Mouse (Mus musculus) lung, embryonic 16.5 days (tissue): ENCODE results near the gene Olfm2. TPM values are rescaled to one million over a fixed set of nuclear protein-coding genes. Genes with fewer than 3 reads are reported as not detected.

Experiments used
- ATAC-seq: fragments of 200-750 bp; cut with Nextera tagmentation; 2 replicates; pipeline ENCODE4 v1.8.0; 2017; ENCODE audit warnings: low read depth, mild to moderate bottlenecking, moderate library complexity
- H3K27ac ChIP-seq: fragments of 300-500 bp; sonication (generic); 2 replicates; pipeline ENCODE4 v1.5.1; 2014; ENCODE audit warnings: mild to moderate bottlenecking, control low read depth, low read length
- H3K27me3 ChIP-seq: fragments of 300-500 bp; sonication (generic); 2 replicates; pipeline ENCODE4 v1.6.1; 2014; ENCODE audit warnings: low read depth, low read length, mixed read lengths; ENCODE audit not compliant: control insufficient read depth, insufficient read depth
- H3K36me3 ChIP-seq: fragments of 300-500 bp; sonication (generic); 2 replicates; pipeline ENCODE4 v1.6.1; 2014; ENCODE audit warnings: low read length; ENCODE audit not compliant: control insufficient read depth, insufficient read depth
- H3K4me1 ChIP-seq: fragments of 300-500 bp; sonication (generic); replicated peaks from 2 replicates; pipeline ENCODE4 v1.6.1; 2014; ENCODE audit warnings: low read length, mixed read lengths; ENCODE audit not compliant: control insufficient read depth, insufficient read depth
- H3K4me2 ChIP-seq: fragments of 300-500 bp; sonication (generic); 2 replicates; pipeline ENCODE4 v1.6.1; 2014; ENCODE audit warnings: low read depth, low read length, control low read depth
- H3K4me3 ChIP-seq: fragments of 300-500 bp; sonication (generic); 2 replicates; pipeline ENCODE4 v1.5.1; 2014; ENCODE audit warnings: mild to moderate bottlenecking, low read length, control low read depth
- H3K9ac ChIP-seq: fragments of 300-500 bp; sonication (generic); 2 replicates; pipeline ENCODE4 v1.6.1; 2014; ENCODE audit warnings: low read length, control low read depth
- H3K9me3 ChIP-seq: fragments of 300-500 bp; sonication (generic); 2 replicates; pipeline ENCODE4 v1.6.1; 2016; ENCODE audit warnings: low read length; ENCODE audit not compliant: control insufficient read depth
- WGBS: fragments of 180-500 bp; shearing (Covaris S2); extraction: QIAGEN DNeasy Blood & Tissue Kit; methylation state at CpG from one replicate; pipeline ENCODE4 v1.1.7; 2014; 5-methylcytosine and 5-hydroxymethylcytosine counted together
- polyA plus RNA-seq: library from polyadenylated mRNA; unstranded; fragments of >200 nt; fragmentation: Nextera tagmentation; extraction: Ambion mirVana; gene quantifications from 2 replicates; pipeline ENCODE4 v1.2.1, GENCODE M21; 2015

Olfm2 gene
- polyA plus RNA-seq, 1 experiment from 2014 or later: 2.9 TPM

- no peaks in the 10 kb centered on the region for H3K4me1 ChIP-seq
- 60% methylated on average over 3 of the region's 3 CpGs for WGBS
- peaks cover 3% of the 10 kb centered on the region; the same call in 1 of the 2 replicates for H3K27me3 ChIP-seq
- H3K4me2 ChIP-seq: no peak overlapping the region
- H3K27ac ChIP-seq: no peak overlapping the region
- no peaks in the 10 kb centered on the region for H3K9me3 ChIP-seq
- no peak overlapping the region for H3K4me3 ChIP-seq
- ATAC-seq: no peak
- H3K36me3 ChIP-seq: no peaks in the 10 kb centered on the region
- no peak overlapping the region for H3K9ac ChIP-seq
Measured at GRCm38 (mm10) chr9:20734692-20735091, 11.5 kb downstream of the Olfm2 start.

GRCm38 (mm10) chr9:20731797-20732196 is 14.4 kb downstream of the Olfm2 start:
- Histone ChIP-seq H3K27me3 (peaks cover 25% of the 10 kb centered on the region), H3K9me3 (no peaks in the 10 kb centered on the region), H3K36me3 (no peaks in the 10 kb centered on the region), H3K4me3 (no peak overlapping the region), H3K9ac (no peak overlapping the region), H3K4me1 (peaks cover 9% of the 10 kb centered on the region), H3K27ac (no peak overlapping the region), H3K4me2 (no peak overlapping the region)
- 50% methylated on average over 4 of the region's 4 CpGs for WGBS
- no peak for ATAC-seq

GRCm38 (mm10) chr9:20729451-20729850 is 16.7 kb downstream of the Olfm2 start:
- ATAC-seq: no peak

GRCm38 (mm10) chr9:20727601-20728113 is 18.5 kb downstream of the Olfm2 start:
- Histone ChIP-seq H3K27me3 (peaks cover 51% of the 10 kb centered on the region), H3K9ac (peak overlapping the region; percentile 51), H3K36me3 (no peaks in the 10 kb centered on the region), H3K4me2 (peak overlapping the region; percentile 96), H3K4me1 (peaks cover 15% of the 10 kb centered on the region), H3K27ac (no peak overlapping the region), H3K9me3 (no peaks in the 10 kb centered on the region), H3K4me3 (peak overlapping the region; percentile 53)
- ATAC-seq: peak; percentile 67
- under 1% methylated on average over 46 of the region's 46 CpGs for WGBS

More at GRCm38 (mm10) chr9:20729451-20729850, 16.7 kb downstream of the Olfm2 start:
- Histone ChIP-seq H3K27ac (no peak overlapping the region), H3K4me1 (peaks cover 15% of the 10 kb centered on the region), H3K27me3 (peaks cover 48% of the 10 kb centered on the region), H3K4me2 (no peak overlapping the region), H3K9ac (no peak overlapping the region), H3K9me3 (no peaks in the 10 kb centered on the region), H3K4me3 (no peak overlapping the region), H3K36me3 (no peaks in the 10 kb centered on the region)
- 35% methylated on average over 6 of the region's 6 CpGs for WGBS

DNA sequence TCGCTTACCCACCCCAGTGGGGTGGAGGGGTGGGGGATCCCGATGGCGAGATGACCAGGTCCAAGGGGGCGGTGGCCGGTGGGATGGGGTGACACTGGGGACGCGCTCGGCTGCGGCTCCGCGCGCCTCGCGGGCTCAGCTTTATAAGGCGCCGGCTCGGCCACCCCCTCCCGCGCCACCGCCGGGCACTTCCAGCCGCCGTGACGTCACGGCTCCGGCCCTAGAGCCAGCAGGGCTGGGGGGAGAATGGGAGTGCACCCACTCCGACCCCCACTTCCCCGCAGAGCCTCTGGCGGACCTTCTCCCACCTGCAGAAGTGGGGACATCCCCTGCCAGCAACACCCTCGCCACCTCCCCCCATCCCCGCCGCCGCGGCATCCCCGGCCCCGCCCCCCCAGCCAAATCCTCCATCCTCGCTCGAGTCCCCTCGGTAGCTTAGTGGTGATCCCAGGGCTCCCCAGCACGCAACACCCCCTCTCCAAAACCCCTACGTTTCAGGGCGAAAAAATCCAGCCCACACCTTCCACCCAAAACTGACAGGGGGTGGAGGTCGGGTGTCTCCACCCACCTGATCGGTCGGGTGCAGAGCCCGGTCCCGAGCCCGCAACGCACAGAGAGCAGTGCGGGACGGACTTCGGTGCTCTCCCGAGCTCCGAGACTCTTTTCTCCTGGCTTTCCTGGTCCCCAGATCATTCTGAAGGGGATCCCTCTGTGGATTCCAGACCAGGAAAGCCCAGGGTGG is 19.1 kb downstream of the Olfm2 start:
- under 1% methylated on average over 53 of the region's 54 CpGs for WGBS
- H3K9ac ChIP-seq: peak overlapping the region; percentile 51
- peak overlapping the region; percentile 96 for H3K4me2 ChIP-seq
- peaks cover 15% of the 10 kb centered on the region for H3K4me1 ChIP-seq
- H3K4me3 ChIP-seq: peak overlapping the region; percentile 53
- H3K36me3 ChIP-seq: no peaks in the 10 kb centered on the region
- ATAC-seq: peak; percentile 35
- H3K9me3 ChIP-seq: no peaks in the 10 kb centered on the region
- no peak overlapping the region for H3K27ac ChIP-seq
- peaks cover 51% of the 10 kb centered on the region for H3K27me3 ChIP-seq

DNA sequence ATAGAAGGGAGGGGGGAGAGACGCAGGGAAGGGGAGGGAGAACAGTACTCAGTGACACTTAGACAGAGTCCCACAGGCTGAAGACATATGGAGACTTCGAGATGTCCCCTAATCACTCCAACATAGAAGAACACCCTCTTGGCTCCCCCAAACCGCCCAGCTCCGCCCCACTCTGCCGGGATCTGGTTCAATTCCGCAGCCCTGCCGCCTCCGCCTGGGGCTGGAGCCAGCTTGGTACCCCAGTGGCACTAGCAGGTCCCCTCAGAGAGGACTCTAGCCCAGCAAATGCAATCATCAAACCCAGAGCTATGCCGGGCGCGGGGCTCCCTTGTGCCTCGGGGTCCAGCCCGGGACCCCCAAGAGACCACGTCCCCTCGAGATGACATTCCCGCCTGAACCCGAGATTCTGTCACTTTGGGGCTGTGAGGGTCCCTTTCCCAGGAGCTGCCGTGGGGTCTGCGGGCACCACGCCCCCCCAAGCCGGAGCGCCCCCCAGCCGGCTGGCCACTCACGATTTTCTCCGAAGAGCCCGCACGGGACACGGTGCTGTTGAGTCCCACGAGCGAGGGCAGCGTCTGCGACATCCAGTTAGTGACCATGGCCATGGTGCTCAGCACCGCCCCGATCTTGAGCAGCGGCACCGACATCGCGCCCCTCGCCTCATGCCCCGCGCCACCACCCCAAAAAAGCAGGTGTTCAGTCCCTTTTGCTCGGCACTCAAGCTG is 19.9 kb downstream of the Olfm2 start:
- peak; percentile 18 for ATAC-seq
- no peaks in the 10 kb centered on the region for H3K36me3 ChIP-seq
- peaks cover 51% of the 10 kb centered on the region for H3K27me3 ChIP-seq
- peak overlapping the region; percentile 53 for H3K4me3 ChIP-seq
- H3K4me1 ChIP-seq: peaks cover 15% of the 10 kb centered on the region
- 2% methylated on average over 42 of the region's 42 CpGs for WGBS
- H3K9me3 ChIP-seq: no peaks in the 10 kb centered on the region
- peak overlapping the region; percentile 51 for H3K9ac ChIP-seq
- peak overlapping the region; percentile 96 for H3K4me2 ChIP-seq
- H3K27ac ChIP-seq: no peak overlapping the region

- H3K9ac ChIP-seq: no peak overlapping the region
- no peaks in the 10 kb centered on the region for H3K36me3 ChIP-seq
- peaks cover 4% of the 10 kb centered on the region for H3K4me1 ChIP-seq
- no peak overlapping the region for H3K4me3 ChIP-seq
- peak; percentile 43 for ATAC-seq
- 29% methylated on average over 2 of the region's 2 CpGs for WGBS
- H3K9me3 ChIP-seq: no peaks in the 10 kb centered on the region
- no peak overlapping the region for H3K27ac ChIP-seq
- H3K4me2 ChIP-seq: no peak overlapping the region
- peaks cover 24% of the 10 kb centered on the region for H3K27me3 ChIP-seq
Measured at GRCm38 (mm10) chr9:20721582-20721981, 24.6 kb downstream of the Olfm2 start.

GRCm38 (mm10) chr9:20715332-20715731 is 30.8 kb downstream of the Olfm2 start:
- Histone ChIP-seq H3K4me1 (no peaks in the 10 kb centered on the region), H3K4me3 (no peak overlapping the region), H3K27me3 (no peaks in the 10 kb centered on the region), H3K4me2 (no peak overlapping the region), H3K27ac (no peak overlapping the region), H3K36me3 (no peaks in the 10 kb centered on the region), H3K9me3 (no peaks in the 10 kb centered on the region), H3K9ac (no peak overlapping the region)
- 74% methylated on average over 7 of the region's 7 CpGs for WGBS
- ATAC-seq: no peak

DNA sequence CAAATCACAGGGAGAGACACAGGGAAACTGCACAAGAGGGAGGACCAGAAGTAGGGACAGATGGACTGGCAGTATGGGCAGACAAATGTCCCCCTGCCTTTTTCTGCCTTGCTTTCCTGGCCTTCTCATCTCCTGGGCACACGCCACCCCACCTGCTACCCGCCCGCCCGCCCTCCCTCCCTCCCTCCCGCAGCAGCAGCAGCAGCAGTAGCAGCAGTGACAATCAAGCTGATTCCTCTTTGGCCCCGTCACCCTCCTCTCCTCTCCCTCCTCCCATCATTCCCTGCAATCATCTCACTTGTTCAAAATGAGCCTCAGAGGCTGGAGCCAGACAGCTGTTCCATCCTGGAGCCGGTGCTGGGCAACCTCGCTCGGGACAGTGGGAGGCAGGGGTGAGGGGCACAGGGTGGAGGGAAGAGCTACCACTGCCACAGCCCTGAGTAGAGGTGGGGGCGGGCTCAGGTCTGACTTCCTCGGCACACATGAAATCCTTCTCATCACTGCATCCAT is 32.6 kb downstream of the Olfm2 start:
- Histone ChIP-seq H3K4me2 (no peak overlapping the region), H3K36me3 (no peaks in the 10 kb centered on the region), H3K27me3 (no peaks in the 10 kb centered on the region), H3K4me1 (no peaks in the 10 kb centered on the region), H3K4me3 (no peak overlapping the region), H3K9me3 (no peaks in the 10 kb centered on the region), H3K27ac (no peak overlapping the region), H3K9ac (no peak overlapping the region)
- ATAC-seq: no peak
- 33% methylated on average over 6 of the region's 11 CpGs for WGBS
